Mouse (Mus musculus): Measurements from ENCODE around the gene Slc32a1. TPM values are rescaled to one million over a fixed set of nuclear protein-coding genes. Genes with fewer than 3 reads are reported as not detected.

The Slc32a1 gene
- polyA plus RNA-seq, 1 experiment from 2014 or later = not detected

DNA sequence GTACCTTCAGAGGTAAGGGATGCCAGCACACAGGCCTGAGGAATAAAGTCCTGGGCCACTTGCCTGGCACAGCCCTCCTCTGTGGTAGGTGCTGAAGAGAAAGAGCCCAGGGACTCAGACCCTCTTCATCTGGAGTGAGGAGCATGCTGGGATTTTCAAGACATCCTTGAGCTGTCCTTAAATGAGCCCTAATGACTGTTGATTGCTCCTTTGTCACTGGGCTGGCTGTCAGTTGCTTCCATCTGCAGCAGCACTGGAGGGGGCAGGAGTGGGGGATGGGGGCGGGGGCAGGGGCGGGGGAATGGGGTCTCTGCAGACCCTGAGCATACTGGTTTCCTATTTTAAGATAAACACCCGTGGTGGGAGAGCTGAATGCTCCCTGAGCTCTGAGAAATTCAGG lies 10.1 kb upstream of the Slc32a1 start:
- WGBS = 23% methylated on average over 3 of the region's 3 CpGs

DNA sequence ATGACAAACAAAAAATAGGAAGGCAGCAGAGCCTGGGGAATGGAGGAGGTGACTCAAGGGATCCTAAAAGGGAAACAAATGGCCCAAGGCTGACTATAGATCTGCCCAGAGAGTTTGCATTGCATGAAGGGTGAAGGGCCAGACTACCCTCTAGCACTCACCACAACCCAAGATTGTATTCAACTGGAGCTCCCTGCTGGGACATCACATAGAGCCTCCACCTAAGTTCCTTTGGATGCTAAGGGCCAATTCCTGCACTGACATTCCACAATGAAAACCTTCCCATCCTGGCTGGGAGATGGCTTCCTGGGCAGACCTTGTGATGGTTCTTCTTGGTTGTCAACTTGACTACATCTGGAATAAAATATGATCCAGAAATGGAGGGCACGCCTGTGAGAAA lies 9.2 kb upstream of the Slc32a1 start:
- H3K27ac ChIP-seq (ENCODE audit: low read depth) = no peak overlapping the region
- H3K9ac ChIP-seq = no peak overlapping the region
- H3K27me3 ChIP-seq (ENCODE audit: insufficient read depth, low read length) = peaks cover 16% of the 10 kb centered on the region; the same call in 1 of the 2 replicates
- ATAC-seq (ENCODE audit: insufficient read depth) = no peak
- no peak overlapping the region for H3K4me3 ChIP-seq (ENCODE audit: low read depth, low read length)
- 68% methylated on average over 1 of the region's 1 CpGs for WGBS
- DNase-seq = no peak
- H3K9me3 ChIP-seq (ENCODE audit: low read depth, low read length) = no peaks in the 10 kb centered on the region
- no peaks in the 10 kb centered on the region for H3K4me1 ChIP-seq (ENCODE audit: insufficient read depth)
- H3K36me3 ChIP-seq (ENCODE audit: insufficient read depth) = no peaks in the 10 kb centered on the region
- H3K4me2 ChIP-seq = no peak overlapping the region
- TF ChIP-seq CTCF (IDR thresholded peaks at IDR 0.05; ENCODE audit: low read depth) = no peak

More for the DNA sequence above, 10.1 kb upstream of the Slc32a1 start:
- DNase-seq (no peak), ATAC-seq (ENCODE audit: insufficient read depth) (no peak)
- H3K4me3 ChIP-seq (ENCODE audit: low read depth, low read length) = no peak overlapping the region
- no peak for TF ChIP-seq CTCF (IDR thresholded peaks at IDR 0.05; ENCODE audit: low read depth)
- no peaks in the 10 kb centered on the region for H3K9me3 ChIP-seq (ENCODE audit: low read depth, low read length)
- H3K27me3 ChIP-seq (ENCODE audit: insufficient read depth, low read length) = peaks cover 14% of the 10 kb centered on the region; the same call in 1 of the 2 replicates
- H3K4me1 ChIP-seq (ENCODE audit: insufficient read depth) = no peaks in the 10 kb centered on the region
- no peak overlapping the region for H3K9ac ChIP-seq
- no peaks in the 10 kb centered on the region for H3K36me3 ChIP-seq (ENCODE audit: insufficient read depth)
- no peak overlapping the region for H3K4me2 ChIP-seq
- H3K27ac ChIP-seq (ENCODE audit: low read depth) = no peak overlapping the region

DNA sequence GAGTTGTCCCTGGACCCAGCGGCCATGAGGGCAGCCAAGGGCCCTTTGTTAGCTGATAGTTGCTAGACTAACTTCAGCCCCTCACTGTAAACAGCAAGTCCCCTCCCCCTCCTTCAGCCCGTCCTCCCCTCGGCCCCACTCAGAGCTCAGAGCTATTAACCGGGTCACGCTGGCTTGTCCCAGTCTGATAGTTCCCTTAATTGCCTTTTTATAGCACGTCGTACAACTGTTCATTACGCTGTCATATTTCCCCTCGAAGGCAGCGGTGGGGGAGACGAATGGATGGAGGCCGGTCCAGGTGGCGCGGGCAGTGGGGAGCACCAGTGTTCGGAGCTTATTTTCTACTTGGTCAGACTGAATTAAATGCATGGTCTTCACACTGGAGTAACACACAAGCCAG lies 7.9 kb upstream of the Slc32a1 start:
- Histone ChIP-seq H3K4me3 (ENCODE audit: low read depth, low read length) (no peak overlapping the region), H3K9ac (no peak overlapping the region), H3K36me3 (ENCODE audit: insufficient read depth) (no peaks in the 10 kb centered on the region), H3K4me1 (ENCODE audit: insufficient read depth) (no peaks in the 10 kb centered on the region), H3K9me3 (ENCODE audit: low read depth, low read length) (no peaks in the 10 kb centered on the region), H3K4me2 (no peak overlapping the region), H3K27ac (ENCODE audit: low read depth) (no peak overlapping the region), H3K27me3 (ENCODE audit: insufficient read depth, low read length) (peaks cover 27% of the 10 kb centered on the region)
- ATAC-seq (ENCODE audit: insufficient read depth) = peak; percentile 41; the same call in 1 of the 2 replicates
- TF ChIP-seq CTCF (IDR thresholded peaks at IDR 0.05; ENCODE audit: low read depth) = no peak
- DNase-seq = no peak
- whole genome bisulfite sequencing = 14% methylated on average over 15 of the region's 15 CpGs

DNA sequence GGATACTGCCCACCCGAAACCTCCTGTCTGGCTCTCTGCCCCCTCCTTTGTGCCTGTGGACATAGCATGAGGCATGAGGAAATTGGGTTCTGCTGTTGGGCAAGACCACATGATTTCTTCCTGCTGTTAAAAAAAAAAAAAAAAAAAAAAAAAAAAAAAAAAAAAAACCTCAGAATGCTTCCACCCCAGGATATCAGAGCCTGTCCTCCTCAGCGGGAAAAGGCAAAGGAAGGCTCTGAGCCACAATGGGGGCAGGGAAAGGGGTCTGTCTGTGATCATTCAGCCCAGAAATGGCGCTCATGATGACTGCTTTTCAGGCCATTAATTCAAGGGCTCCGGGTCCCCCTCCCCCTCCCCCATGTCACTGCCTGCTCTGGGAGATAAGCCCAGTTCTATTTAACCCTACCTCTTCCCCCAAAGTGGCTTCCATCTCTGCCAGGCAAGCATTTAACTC lies 4.0 kb upstream of the Slc32a1 start:
- TF ChIP-seq CTCF (IDR thresholded peaks at IDR 0.05; ENCODE audit: low read depth) = no peak

DNA sequence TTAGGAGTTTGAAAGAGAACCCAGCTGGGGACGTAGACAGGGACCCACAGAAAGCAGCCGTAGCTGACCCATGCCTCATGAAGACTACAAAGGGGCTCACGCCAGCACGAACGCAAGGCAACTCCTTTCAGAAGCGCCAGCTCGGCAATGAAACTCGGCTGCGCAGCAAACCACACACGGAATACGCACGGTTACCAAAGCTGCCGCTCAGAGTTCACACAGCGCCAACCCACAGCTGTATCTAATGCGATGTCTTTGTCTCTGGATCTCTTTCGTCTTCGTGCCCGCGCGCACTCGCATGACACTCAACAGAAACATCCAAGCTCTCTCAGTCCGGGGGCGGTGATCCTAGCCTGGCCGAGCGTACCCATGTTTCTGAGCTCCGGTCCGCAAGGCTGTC lies 886 bp upstream of the Slc32a1 start:
- Histone ChIP-seq H3K9ac (no peak overlapping the region), H3K4me3 (ENCODE audit: low read depth, low read length) (no peak overlapping the region), H3K9me3 (ENCODE audit: low read depth, low read length) (no peaks in the 10 kb centered on the region), H3K4me1 (ENCODE audit: insufficient read depth) (no peaks in the 10 kb centered on the region), H3K27me3 (ENCODE audit: insufficient read depth, low read length) (peaks cover 87% of the 10 kb centered on the region), H3K36me3 (ENCODE audit: insufficient read depth) (no peaks in the 10 kb centered on the region), H3K4me2 (peak overlapping the region; percentile 12; the same call in 1 of the 2 replicates), H3K27ac (ENCODE audit: low read depth) (no peak overlapping the region)
- ATAC-seq (ENCODE audit: insufficient read depth) (no peak), DNase-seq (peak; percentile 37)
- TF ChIP-seq CTCF (IDR thresholded peaks at IDR 0.05; ENCODE audit: low read depth) = no peak
- under 1% methylated on average over 27 of the region's 27 CpGs for WGBS

More for the DNA sequence above, 4.0 kb upstream of the Slc32a1 start:
- DNase-seq (peak; percentile 22), ATAC-seq (ENCODE audit: insufficient read depth) (no peak; the same call in 1 of the 2 replicates)
- H3K9ac ChIP-seq = no peak overlapping the region
- no peak overlapping the region for H3K4me3 ChIP-seq (ENCODE audit: low read depth, low read length)
- H3K4me2 ChIP-seq = no peak overlapping the region
- H3K27me3 ChIP-seq (ENCODE audit: insufficient read depth, low read length) = peaks cover 66% of the 10 kb centered on the region
- no peak overlapping the region for H3K27ac ChIP-seq (ENCODE audit: low read depth)
- WGBS = 8% methylated on average over 4 of the region's 4 CpGs
- no peaks in the 10 kb centered on the region for H3K4me1 ChIP-seq (ENCODE audit: insufficient read depth)
- H3K36me3 ChIP-seq (ENCODE audit: insufficient read depth) = no peaks in the 10 kb centered on the region
- no peaks in the 10 kb centered on the region for H3K9me3 ChIP-seq (ENCODE audit: low read depth, low read length)

DNA sequence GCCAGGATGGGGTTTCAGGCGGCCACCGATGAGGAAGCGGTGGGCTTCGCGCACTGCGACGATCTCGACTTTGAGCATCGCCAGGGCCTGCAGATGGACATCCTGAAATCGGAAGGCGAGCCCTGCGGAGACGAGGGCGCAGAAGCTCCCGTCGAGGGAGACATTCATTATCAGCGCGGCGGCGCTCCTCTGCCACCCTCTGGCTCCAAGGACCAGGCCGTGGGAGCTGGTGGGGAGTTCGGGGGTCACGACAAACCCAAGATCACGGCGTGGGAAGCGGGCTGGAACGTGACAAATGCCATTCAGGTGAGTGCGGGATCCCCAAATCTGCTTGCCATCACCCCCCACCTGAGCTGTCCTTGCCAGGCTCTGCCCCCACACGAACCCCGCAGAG lies 756 bp downstream of the Slc32a1 start:
- Histone ChIP-seq H3K27ac (ENCODE audit: low read depth) (no peak overlapping the region), H3K4me3 (ENCODE audit: low read depth, low read length) (peak overlapping the region; percentile 14; the same call in 1 of the 2 replicates), H3K4me2 (peak overlapping the region; percentile 41; the same call in 1 of the 2 replicates), H3K9me3 (ENCODE audit: low read depth, low read length) (no peaks in the 10 kb centered on the region), H3K27me3 (ENCODE audit: insufficient read depth, low read length) (peaks cover 98% of the 10 kb centered on the region), H3K9ac (no peak overlapping the region), H3K4me1 (ENCODE audit: insufficient read depth) (no peaks in the 10 kb centered on the region), H3K36me3 (ENCODE audit: insufficient read depth) (no peaks in the 10 kb centered on the region)
- ATAC-seq (ENCODE audit: insufficient read depth) = no peak
- TF ChIP-seq CTCF (IDR thresholded peaks at IDR 0.05; ENCODE audit: low read depth) = no peak
- WGBS = under 1% methylated on average over 29 of the region's 30 CpGs
- DNase-seq = no peak

DNA sequence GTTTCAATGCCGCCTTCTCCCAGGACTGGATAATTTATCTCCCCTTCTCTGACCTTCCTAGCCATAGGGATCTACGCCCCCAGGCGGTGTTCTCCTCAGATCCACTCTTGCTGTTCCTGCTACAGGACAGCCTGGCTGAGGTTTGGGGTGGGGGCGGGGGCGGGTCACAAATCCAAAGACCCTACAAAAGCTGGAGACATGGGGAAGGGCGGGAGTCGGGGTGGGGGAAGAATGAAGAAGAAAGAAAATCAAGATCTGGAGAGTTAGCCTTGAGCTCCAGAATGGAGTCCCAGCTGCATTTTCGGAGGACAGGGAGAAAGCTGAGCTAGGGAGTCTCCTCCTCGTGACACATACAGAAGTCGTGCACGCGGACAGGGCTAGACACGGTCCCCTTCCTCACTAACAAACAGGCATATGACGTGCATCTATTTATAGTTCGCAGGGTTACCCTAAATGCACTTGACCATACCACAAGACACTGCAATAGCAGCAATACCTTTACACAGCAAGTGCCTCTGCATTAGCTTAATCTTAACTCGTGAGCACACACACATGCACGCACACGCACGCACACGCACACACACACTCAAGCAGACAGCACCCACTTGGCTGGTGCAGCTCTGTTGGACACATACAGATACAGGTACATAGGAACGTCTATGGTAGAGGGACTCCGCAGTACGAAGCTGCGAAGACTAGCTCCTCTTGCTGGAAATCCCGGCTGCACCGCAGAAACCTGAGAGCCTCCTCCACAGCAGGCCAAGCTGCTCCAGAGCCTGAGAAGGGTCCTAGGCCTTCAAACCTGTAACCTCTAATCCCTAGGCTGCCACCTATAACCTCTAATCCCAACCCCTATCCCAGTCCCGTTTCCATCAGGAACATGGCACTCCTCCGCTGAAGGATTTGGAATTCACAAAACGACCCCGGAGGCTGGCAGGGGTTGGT lies 1.4 kb downstream of the Slc32a1 start:
- no peaks in the 10 kb centered on the region for H3K4me1 ChIP-seq (ENCODE audit: insufficient read depth)
- no peak overlapping the region for H3K4me2 ChIP-seq
- no peak overlapping the region for H3K4me3 ChIP-seq (ENCODE audit: low read depth, low read length)
- DNase-seq (peak; percentile 19), ATAC-seq (ENCODE audit: insufficient read depth) (no peak)
- no peak overlapping the region for H3K9ac ChIP-seq
- no peak for TF ChIP-seq CTCF (IDR thresholded peaks at IDR 0.05; ENCODE audit: low read depth)
- no peaks in the 10 kb centered on the region for H3K9me3 ChIP-seq (ENCODE audit: low read depth, low read length)
- H3K36me3 ChIP-seq (ENCODE audit: insufficient read depth) = no peaks in the 10 kb centered on the region
- H3K27me3 ChIP-seq (ENCODE audit: insufficient read depth, low read length) = peaks cover 100% of the 10 kb centered on the region
- WGBS = 5% methylated on average over 30 of the region's 30 CpGs
- H3K27ac ChIP-seq (ENCODE audit: low read depth) = no peak overlapping the region

Data from lung, embryonic 14.5 days (tissue).